Mouse (Mus musculus): ENCODE results near the gene Amz1. TPM values are rescaled to one million over a fixed set of nuclear protein-coding genes. Genes with fewer than 3 reads are reported as not detected.
A peak's percentile ranks its signal among the peaks of the same experiment; 100 is the strongest.

The Amz1 gene
- polyA plus RNA-seq, 1 experiment from 2014 or later: 3.3 TPM

DNA sequence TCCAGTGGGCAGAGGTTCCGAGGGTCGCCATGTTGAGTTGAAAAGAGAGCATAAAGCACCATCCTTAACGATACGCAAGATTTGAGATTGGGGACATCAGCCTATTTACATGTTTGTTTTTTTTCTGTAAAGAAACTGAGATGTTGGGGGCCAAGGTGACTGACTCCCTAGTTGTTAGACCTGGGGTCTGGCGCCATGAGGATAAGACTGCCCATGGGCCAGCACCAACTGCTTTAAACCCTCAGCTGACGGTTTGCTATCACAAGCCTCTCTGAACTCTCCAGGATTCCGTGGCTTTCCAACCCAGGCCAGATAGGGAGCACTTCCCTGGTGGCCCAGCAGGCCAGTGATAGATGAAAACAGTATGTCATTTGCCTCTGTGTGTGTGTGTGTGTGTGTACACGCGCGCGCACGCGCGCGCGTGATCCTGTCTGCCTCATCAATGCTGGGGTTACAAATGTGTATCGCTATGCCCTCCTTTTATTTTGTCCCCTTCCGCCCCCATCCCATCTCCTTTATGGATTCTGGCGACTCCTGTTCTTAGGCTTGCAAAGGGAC lies 21.2 kb upstream of the Amz1 start:
- no peak for DNase-seq (ENCODE audit: low spot score)
- Histone ChIP-seq H3K4me2 (replicated peaks; ENCODE audit: low read depth, low read length) (peak overlapping the region; percentile 82), H3K4me3 (ENCODE audit: low read depth, low read length) (no peak overlapping the region), H3K27me3 (replicated peaks; ENCODE audit: insufficient read depth, low read length) (no peaks in the 10 kb centered on the region), H3K9ac (replicated peaks; ENCODE audit: low read depth) (no peak overlapping the region), H3K36me3 (ENCODE audit: insufficient read depth, low read length) (no peaks in the 10 kb centered on the region), H3K9me3 (ENCODE audit: low read length) (no peaks in the 10 kb centered on the region), H3K27ac (ENCODE audit: low read length) (0 out of 2 replicates have a peak overlapping the region, but pooled peaks have one; percentile 8), H3K4me1 (ENCODE audit: insufficient read depth, low read depth, low read length) (peaks cover 14% of the 10 kb centered on the region; the same call in 1 of the 2 replicates)
- no peak for TF ChIP-seq EP300 (IDR thresholded peaks at IDR 0.05)
- ATAC-seq: no peak
- 67% methylated on average over 19 of the region's 19 CpGs for WGBS

DNA sequence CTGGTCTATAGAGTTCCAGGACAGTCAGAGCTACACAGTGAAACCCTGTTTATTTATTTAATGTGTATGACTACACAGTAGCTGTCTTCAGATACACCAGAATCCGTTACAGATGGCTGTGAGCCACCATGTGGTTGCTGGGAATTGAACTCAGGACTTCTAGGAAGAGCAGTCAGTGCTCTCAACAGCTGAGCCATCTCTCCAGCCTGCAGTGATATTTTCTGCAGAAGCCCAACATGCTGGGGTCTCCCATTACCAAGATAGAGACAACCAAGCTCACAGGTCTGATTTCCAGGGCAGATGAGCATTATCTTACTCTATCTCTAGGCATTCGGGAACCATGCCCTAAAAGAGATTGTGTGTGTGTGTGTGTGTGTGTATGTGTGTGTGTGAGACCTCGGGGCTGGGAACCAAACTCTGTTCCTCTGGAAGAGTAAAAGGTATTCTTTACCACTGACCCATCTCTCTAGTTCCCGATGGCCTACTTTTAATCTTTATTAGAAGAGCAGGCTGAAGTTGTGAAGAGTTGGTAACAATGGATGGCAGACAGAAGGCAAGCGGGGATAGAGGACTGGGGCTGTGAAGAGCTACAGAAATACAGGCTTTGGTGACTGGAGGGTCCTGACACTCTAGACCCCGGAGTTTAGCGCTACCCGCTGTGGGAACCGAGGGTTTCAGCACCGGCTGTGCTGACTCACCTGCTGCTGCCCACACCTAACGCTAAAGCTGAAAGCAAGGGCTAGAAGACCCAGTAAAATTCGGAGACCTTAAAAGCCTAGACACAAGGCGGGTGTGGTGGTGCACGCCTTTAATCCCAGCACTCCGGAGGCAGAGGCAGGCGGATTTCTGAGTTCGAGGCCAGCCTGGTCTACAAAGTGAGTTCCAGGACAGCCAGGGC lies 20.2 kb upstream of the Amz1 start:
- Histone ChIP-seq H3K4me2 (replicated peaks; ENCODE audit: low read depth, low read length) (peak overlapping the region; percentile 37; the same call in 1 of the 2 replicates), H3K4me1 (ENCODE audit: insufficient read depth, low read depth, low read length) (peaks cover 14% of the 10 kb centered on the region; the same call in 1 of the 2 replicates), H3K9me3 (ENCODE audit: low read length) (no peaks in the 10 kb centered on the region), H3K4me3 (ENCODE audit: low read depth, low read length) (peak overlapping the region; percentile 46; the same call in 1 of the 2 replicates), H3K9ac (replicated peaks; ENCODE audit: low read depth) (no peak overlapping the region), H3K27me3 (replicated peaks; ENCODE audit: insufficient read depth, low read length) (no peaks in the 10 kb centered on the region), H3K36me3 (ENCODE audit: insufficient read depth, low read length) (no peaks in the 10 kb centered on the region), H3K27ac (ENCODE audit: low read length) (peak overlapping the region; percentile 51; the same call in 1 of the 2 replicates)
- 32% methylated on average over 17 of the region's 17 CpGs for WGBS
- TF ChIP-seq CTCF (IDR thresholded peaks at IDR 0.05) (no peak), EP300 (IDR thresholded peaks at IDR 0.05) (no peak)
- DNase-seq (ENCODE audit: low spot score): no peak
- ATAC-seq: no peak

DNA sequence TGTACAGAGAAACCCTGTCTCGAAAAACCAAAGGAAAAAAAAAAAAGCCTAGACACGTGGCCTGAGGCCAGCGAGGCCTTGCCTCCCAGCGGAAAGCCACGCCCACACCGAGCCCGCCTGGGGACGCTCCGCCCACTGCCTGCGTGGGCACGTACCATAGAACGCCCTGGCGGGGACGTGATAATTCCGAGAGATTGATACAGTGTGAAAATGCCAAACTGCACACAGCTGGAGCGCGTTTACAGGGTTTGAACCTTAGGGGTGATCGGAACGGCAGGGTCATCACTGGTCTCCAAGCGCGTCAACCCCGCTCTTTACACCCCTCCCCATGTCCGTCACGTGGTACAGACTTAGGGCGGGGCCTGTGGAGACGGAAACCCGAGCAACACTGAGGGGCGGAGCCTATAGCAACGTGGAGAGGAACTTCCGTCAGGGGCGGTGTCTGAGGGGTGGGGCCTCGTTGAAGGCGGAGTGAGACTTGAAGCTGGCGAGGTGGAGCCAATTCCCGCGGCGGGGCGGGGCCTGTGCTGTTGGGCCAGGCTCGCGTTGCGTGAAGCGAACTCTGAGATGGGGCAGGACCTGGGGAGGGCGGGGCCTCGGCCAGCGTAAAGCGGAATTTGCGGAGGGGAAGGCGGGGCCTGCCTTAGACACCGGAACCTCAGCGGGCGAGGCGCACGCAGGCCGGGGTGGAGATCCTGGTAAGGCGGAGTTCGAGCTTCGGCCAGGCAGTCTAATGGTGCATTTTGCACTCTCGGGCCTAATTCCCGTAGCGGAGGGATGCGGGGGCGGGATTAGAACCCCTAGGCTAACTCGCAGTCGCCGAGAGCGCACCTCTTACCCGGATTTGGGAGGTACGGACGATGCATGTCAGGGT lies 19.3 kb upstream of the Amz1 start, which contains the start of gene Brat1:
TSS of gene Brat1 (plus strand) at position 634 of the 874 bp plus-strand sequence.
- under 1% methylated on average over 69 of the region's 69 CpGs for WGBS
- peak; percentile 92 for ATAC-seq

GRCm38 (mm10) chr5:140705501-140706171 lies 18.3 kb upstream of the Amz1 start:
- H3K27me3 ChIP-seq (replicated peaks; ENCODE audit: insufficient read depth, low read length): no peaks in the 10 kb centered on the region
- TF ChIP-seq EP300 (IDR thresholded peaks at IDR 0.05) (no peak), CTCF (IDR thresholded peaks at IDR 0.05) (0 out of 2 replicates have a peak, but pooled peaks have one; percentile 4)
- H3K9ac ChIP-seq (replicated peaks; ENCODE audit: low read depth): peak overlapping the region; percentile 53
- H3K4me3 ChIP-seq (ENCODE audit: low read depth, low read length): peak overlapping the region; percentile 46
- ATAC-seq (no peak), DNase-seq (ENCODE audit: low spot score) (peak; percentile 24)
- H3K9me3 ChIP-seq (ENCODE audit: low read length): no peaks in the 10 kb centered on the region
- H3K27ac ChIP-seq (ENCODE audit: low read length): peak overlapping the region; percentile 60
- 47% methylated on average over 7 of the region's 7 CpGs for WGBS
- peak overlapping the region; percentile 73 for H3K4me2 ChIP-seq (replicated peaks; ENCODE audit: low read depth, low read length)
- H3K4me1 ChIP-seq (ENCODE audit: insufficient read depth, low read depth, low read length): peaks cover 14% of the 10 kb centered on the region; the same call in 1 of the 2 replicates
- peaks cover 8% of the 10 kb centered on the region; the same call in 1 of the 2 replicates for H3K36me3 ChIP-seq (ENCODE audit: insufficient read depth, low read length)

More for the DNA sequence above, 19.3 kb upstream of the Amz1 start, which contains the start of gene Brat1:
- DNase-seq (ENCODE audit: low spot score): peak; percentile 100
- Histone ChIP-seq H3K36me3 (ENCODE audit: insufficient read depth, low read length) (no peaks in the 10 kb centered on the region), H3K9me3 (ENCODE audit: low read length) (no peaks in the 10 kb centered on the region), H3K4me1 (ENCODE audit: insufficient read depth, low read depth, low read length) (peaks cover 14% of the 10 kb centered on the region; the same call in 1 of the 2 replicates), H3K4me2 (replicated peaks; ENCODE audit: low read depth, low read length) (peak within 1 kb of the TSS; percentile 73), H3K27ac (ENCODE audit: low read length) (peak within 1 kb of the TSS; percentile 82), H3K9ac (replicated peaks; ENCODE audit: low read depth) (peak within 1 kb of the TSS; percentile 53), H3K27me3 (replicated peaks; ENCODE audit: insufficient read depth, low read length) (no peaks in the 10 kb centered on the region), H3K4me3 (ENCODE audit: low read depth, low read length) (peak within 1 kb of the TSS; percentile 46)
- TF ChIP-seq CTCF (IDR thresholded peaks at IDR 0.05): no peak
- no peak for TF ChIP-seq EP300 (IDR thresholded peaks at IDR 0.05)

GRCm38 (mm10) chr5:140710315-140710714 lies 13.6 kb upstream of the Amz1 start:
- 89% methylated on average over 6 of the region's 6 CpGs for WGBS
- no peak for DNase-seq (ENCODE audit: low spot score)
- Histone ChIP-seq H3K27me3 (replicated peaks; ENCODE audit: insufficient read depth, low read length) (no peaks in the 10 kb centered on the region), H3K4me2 (replicated peaks; ENCODE audit: low read depth, low read length) (no peak overlapping the region), H3K4me3 (ENCODE audit: low read depth, low read length) (no peak overlapping the region), H3K36me3 (ENCODE audit: insufficient read depth, low read length) (peaks cover 40% of the 10 kb centered on the region), H3K9ac (replicated peaks; ENCODE audit: low read depth) (no peak overlapping the region), H3K4me1 (ENCODE audit: insufficient read depth, low read depth, low read length) (peaks cover 2% of the 10 kb centered on the region; the same call in 1 of the 2 replicates), H3K9me3 (ENCODE audit: low read length) (no peaks in the 10 kb centered on the region), H3K27ac (ENCODE audit: low read length) (no peak overlapping the region)
- no peak for ATAC-seq
- TF ChIP-seq EP300 (IDR thresholded peaks at IDR 0.05) (no peak), CTCF (IDR thresholded peaks at IDR 0.05) (no peak)

Data from lung, postnatal 0 days (tissue).